Mouse (Mus musculus) left cerebral cortex, adult 11 months (tissue): Measurements from ENCODE around the gene Arl4c.
A peak's percentile ranks its signal among the peaks of the same experiment; 100 is the strongest.

Source experiments
- DNase-seq: peaks from one replicate; pipeline ENCODE4 v3.0.0; 2022; ENCODE audit warnings: low spot score

Gene Arl4c

DNA sequence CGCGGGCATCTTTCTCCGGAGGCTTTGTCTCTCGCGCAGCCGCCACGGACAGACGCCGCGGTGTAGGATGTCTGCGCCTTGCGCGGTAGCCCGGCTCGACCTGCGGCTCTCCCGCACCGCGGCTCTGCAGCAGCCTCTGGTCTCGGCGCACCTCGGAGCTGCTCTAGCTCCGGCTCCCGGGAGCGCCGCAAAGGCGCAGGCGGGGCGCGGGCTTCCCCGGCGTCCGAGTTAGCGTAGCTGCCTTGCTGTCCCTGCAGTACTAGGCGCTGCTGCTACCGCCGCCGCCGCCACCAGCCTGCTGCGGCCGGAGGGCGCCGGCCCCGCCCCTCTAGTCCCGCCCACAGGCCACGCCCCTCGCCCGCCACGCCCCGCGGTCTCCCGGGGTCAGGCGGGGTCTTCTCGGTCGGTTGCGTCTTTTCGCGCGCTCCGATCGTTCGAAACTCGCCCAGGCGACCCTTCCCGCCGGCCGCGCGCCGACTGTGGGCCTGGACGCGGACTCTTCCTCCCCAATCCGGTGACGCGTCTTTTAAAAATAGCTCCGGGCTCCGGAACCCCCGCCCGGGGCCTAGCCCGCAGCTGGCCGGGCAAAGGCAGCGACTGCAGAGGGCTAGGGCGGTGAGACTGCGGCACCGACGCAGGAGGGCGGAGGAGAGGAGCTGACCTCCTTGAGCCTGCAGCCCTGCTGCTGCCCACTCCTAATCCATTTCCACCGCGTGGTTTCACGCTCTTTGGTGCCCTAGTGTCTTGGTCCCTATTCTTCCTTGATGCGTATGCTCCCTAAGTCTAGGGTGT, at the start of gene Arl4c:
Gene Arl4c (minus strand): TSS at position 352 of the 792 bp plus-strand sequence.
- DNase-seq: peak; percentile 62

DNA sequence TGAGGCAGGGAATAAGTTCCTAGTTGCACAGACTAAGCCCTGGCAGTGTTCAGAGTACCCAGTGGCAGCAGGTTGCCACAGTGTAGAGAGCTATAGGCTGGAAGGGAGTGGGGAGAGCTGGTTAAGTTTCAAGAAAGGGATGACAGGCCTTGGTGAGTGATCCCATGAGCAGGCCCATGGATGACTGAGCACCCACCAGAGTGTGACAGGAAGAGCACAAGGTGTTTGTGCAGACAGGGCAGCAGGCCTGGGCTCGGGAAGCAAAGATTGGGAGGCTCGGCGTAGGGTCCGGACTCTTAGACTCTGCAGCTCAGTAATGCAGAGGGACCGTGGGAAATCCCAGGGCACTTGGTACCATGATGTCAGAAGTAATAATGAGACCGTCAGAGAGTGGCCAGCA, 49.3 kb upstream of the Arl4c start:
- DNase-seq: no peak

DNA sequence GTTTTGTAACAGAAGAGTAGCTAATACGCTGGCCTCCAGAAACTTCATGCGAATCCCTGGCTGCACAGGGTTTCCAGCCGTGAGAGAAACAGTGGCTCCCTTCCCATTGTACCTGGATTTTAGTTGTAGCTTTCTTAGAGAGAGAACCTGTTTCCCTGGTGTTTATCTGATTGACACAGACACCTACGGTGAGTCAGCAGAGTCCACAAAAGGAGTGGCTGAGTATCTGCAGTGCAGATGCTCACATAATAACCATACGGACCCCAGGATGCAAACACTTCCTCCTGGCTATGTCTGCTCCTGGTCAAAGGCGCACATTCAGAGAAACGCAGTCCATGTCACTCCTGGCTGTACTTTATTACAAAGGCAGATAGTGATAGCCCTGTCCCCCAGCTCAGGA, 48.6 kb upstream of the Arl4c start:
- DNase-seq: no peak

DNA sequence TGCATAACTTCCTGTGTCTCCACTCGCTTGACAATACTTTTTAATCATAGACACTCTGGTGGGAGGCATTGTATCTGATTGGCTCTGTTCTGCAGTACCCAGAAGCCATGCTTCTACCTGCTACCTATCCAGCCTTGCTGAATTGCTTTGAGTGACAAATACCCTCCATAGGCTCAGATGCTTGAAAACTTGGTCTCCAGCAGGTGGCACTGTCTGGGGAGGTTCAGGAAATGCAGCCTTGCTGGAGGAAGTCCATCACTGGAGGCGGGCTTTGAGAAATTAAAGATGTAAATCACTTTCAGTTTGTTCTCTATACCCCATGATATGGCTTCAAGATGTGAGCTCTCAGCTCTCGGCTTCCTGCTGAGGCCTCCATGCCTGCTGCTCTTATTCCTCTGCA, 48.1 kb upstream of the Arl4c start:
- no peak for DNase-seq

DNA sequence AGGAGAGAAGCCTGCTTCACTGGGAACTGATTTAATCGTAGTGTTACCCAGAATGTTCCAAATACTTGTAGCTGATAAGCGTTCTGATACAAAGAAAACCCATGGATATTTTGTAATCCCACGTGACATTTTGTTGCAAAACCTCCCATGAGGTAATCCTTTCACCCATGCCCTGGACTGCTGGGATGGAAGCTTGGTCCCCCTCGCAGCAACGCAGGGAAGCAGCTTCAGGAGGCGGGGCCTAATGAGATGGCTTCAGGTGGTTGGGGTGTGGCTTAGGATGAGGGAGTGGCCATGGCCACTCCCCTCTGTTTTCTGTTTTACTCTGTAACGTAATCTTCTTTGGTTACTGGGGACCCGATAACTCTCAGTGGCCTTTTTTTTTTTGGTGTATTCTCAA, 47.1 kb upstream of the Arl4c start:
- no peak for DNase-seq

DNA sequence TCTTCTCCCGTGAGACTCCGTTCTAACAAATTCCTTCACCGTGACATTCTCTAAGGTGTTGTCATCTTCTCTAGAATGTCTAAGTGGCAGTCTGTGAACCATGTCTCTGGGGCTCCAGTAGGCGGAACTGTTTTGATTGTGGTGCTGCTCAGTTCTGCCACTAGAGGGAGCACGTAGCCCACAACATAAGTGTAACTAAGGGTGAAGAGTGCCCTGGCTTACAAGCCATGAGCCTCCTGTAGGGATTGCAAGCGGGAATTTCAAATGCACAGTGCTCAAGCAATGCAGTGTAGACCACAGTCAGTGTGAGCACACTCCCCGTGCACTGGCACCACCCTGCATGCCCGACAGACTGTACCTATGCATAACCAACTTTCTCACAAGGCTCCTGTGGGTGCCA, 43.2 kb upstream of the Arl4c start:
- DNase-seq: peak; percentile 75

DNA sequence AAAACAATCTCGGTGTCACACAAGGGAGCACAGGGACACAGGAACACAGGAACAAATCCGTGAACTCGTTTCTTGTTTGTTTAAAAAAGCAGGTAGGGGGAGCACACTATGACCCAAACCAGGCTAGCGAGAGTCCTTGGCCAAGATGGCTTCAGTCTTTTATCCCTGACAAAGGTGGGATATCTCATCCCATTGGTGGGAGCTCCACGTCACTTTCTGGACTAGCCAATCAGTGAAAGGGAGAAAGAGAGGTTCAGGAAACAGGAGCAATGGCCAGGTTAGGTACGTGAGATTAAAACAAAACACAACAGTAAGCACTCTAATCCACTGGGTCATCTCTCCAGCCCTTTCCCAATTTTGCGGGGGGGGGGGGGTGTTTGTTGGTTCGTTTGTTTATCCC, 42.2 kb upstream of the Arl4c start:
- no peak for DNase-seq

DNA sequence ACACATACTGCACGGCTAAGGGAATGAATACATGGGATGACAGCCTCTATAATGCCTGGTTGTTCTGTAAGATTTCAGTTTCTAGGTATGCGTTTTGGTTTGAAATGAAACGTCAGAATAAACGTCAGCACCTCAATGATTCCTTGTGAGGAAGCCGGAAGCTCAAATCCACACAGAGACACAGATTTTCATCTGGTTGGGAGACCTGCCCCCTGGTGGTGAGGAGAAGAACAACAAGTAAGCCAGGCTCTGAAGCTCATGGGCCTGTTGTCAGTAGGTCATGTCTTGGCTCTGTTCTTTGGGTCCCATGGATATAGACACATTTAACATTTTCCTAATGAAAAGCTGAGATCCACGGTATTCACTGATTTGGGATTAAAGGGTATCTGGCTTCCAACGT, 40.4 kb upstream of the Arl4c start:
- no peak for DNase-seq

DNA sequence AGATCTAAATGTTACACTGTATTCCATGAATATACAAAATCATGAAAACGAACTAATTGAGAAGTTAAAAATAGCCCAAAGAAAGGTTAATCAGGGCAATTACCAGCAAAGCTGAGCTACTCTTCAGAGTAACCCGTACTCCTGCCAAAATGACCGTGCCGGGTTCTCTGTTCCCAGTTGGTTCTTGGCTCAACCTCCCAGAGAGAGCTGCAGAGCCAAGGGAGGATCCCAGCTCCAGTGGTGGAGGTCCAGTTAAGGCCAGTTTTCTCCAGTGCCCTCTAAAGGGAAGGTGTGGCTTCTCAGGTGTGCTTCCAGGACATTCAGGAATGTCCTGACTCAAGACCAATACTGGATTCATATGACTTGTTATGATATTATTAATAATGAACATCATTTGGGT, 37.5 kb upstream of the Arl4c start:
- DNase-seq: no peak

DNA sequence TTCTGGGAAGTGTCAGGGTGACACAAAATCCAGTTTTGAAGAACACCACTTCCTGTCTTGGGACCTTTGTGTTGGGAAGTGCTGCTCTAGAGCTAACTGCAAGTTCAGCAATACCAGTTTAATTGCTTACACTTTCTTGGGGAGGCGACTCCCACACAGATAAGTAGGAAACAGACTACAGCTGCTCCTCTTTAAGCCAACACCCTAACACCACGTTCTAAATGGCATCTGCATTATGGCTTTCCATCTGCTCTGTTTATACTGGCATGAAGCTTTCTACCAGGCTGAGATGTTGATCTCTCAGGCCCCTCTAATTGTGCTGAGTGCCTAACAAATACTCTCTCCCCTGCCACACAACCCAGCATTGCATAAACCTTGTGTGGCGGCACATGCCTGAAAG, 36.9 kb upstream of the Arl4c start:
- DNase-seq: no peak

DNA sequence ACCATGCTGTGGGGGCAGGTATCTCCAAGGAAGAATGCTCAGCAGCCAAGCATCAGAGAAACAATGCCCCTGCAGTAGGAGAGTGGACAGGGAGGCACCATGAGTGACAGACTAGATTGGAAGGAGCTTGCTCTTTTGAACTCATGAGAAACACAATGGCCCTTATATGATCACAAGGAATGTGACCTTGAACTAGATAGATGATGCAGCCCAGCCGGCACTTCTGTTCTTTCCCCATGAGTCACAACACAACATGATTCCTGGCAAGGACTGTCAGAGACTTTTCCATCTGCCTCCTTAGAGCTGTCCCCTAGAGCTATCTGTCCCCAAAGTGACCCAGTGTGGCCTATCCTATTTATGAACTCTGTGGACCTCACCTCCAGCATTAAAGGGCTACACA, 27.5 kb upstream of the Arl4c start:
- no peak for DNase-seq

DNA sequence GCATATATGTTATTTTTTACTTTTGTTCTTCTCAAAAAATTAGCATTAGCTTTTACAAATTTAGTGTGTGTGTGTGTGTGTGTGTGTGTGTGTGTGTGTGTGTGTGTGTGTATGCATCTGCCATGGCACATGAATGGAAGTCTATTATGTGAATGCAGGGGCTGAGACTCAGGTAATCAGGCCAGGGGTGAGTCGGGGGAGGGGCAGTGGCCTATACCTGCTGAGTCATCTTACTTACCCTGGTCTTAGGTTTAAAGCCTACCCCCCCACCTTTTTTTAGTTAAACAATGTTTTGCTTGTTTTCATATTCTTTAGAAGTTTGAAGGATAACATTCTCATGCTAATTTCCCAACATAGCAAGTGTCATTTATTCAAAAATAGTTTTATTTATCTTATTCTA, 25.3 kb upstream of the Arl4c start:
- DNase-seq: no peak

DNA sequence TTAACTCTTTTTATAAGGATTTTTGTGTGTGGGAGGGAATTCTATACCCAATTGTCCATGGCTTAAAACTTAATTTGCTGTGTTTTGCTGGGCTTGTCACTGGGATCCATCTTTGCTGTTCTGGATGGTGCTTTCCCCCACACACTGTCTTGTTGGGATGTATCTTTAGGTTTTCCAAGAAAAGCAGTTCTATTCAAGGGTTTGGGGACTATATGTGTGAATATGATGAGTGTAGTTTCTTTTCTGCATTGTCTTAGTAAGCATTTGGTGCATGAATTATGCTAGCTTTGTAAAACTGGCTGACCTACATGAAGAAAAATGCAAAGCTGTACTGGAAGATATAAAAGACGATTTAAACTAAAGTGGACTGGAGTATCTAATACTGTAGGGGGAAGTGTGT, 23.7 kb upstream of the Arl4c start:
- DNase-seq: no peak

DNA sequence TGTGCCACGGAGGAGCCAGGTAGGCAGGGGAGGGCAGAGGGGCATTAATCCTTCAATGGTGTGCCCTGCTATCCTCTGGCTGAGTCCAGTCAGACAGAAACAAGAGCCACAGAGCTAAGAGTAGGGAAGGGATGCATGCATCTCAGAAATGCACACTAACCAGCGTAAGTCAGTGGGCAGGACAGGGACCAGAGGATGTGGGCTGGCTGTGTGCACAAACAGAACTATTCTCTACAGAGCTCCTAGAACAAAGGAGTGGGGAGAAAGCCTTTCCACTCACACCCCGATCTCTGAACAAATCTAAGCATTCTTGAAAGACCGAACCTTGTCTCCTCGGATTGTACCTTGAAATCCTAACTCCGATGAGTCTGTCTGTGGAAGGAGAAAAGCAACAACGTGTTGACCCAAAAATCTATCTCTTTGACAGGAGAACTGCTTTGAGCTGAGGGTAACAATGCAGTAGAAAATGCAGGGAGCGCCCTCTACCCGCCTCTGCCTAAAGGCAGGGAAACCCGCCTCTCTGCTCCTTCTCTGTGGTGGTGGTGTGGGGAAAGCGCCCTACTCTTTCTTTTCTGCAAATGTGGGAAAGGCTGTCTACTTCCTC, 18.7 kb upstream of the Arl4c start:
- no peak for DNase-seq

DNA sequence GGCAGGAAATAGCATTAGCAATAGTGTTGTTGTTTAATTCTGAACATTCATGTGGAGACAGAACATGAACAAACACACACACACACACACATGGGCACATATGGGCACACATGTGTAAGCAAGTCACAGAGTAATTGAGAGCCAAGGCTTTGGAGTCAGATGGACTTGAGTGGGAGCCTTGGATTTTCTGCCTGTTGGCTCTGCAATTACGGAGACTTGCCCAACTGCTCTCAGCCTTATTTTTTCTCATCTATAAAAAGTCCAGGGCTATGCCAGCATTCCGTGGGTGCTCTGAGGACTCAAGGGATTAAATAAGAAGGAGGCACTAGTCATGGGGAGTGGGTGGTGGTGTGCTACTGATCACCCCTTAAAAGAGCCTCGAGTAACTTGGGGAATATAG, 16.5 kb upstream of the Arl4c start:
- no peak for DNase-seq

DNA sequence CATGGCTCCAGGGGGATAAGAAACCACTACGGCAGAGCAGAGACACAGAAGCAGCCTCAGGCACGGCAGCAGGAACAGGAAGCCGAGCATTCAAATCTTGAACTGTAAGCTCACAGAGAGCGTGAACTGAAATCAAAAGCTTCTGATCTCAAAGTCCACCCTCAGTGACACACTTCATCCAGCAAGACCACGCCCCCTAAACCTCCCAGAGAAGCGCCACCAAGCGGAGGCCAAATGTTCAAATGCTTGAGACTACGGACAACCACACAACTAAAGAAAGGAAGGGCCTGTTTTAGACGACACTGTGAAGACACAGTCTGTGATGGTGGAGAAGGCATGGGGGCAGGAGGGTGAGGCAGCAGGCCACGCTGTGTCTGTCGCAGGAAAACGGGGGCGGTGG, 15.7 kb upstream of the Arl4c start:
- DNase-seq: no peak

DNA sequence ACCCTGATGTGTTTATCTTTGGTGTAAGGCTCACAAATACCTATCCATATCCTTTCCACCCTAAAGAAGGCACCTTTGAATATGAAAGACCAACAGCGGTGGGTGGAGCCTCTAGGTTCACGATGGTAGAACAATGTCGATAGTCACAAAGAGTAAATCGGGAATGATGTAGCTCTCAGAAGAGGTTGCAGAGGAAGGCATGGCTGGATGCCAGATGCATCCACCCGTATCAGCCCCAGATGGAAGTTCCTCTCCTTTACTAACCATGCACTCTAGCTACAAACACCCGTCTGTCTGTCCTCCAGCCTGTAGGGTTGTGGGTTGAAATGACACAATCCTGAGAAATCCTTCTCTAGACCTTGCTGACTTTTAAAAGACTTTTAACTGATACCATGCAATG, 10.0 kb upstream of the Arl4c start:
- DNase-seq: no peak

DNA sequence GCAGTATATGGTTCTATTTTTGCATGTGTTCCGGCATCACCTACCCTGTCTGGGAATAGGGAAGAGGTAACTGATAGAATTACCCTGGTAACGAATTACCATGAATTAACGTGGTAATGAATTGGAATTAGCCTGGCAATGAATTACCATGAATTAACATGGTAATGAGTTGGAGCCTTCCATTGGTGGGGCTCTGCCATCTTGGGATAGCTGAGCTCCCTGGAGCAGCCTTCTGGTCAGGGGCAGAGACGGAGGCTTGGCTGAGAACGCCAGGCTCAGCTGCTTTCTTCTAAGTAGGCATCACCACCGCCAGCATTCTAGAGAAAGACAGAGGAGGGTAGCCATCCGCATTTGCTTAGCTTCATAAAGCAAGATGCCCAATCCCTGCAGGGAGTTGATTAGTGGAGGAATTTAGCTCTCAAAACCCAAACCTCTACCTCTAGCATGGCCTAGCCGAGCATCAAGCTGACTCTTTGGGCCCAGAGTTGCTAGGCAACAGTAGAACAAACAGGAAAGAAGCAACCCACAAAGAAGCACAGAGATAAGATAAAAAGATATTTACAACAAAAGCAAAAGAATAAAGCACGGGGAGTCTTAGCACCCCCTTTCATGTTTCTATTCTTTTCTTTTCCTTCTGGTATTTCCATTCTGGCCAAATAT, 6.8 kb upstream of the Arl4c start:
- DNase-seq: no peak

DNA sequence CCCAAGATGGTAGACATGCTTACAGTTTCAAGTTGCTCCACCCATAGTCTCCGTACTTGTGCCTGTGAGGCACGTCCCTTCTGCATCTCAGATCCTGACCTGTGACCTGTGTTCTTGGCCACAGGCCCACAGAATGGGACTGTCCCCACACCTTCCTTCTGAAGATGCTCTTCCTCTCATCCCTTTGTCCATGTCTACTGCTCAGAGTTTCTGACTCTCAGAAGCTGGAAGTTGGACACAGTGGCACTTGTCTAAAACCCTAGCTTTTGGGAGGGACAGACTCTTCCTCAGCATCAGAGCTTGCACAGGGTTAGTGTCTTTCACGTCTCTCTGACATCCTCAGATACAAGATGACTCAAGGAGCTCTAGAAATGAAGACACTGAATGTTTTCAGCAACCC, 6.2 kb upstream of the Arl4c start:
- DNase-seq: no peak

DNA sequence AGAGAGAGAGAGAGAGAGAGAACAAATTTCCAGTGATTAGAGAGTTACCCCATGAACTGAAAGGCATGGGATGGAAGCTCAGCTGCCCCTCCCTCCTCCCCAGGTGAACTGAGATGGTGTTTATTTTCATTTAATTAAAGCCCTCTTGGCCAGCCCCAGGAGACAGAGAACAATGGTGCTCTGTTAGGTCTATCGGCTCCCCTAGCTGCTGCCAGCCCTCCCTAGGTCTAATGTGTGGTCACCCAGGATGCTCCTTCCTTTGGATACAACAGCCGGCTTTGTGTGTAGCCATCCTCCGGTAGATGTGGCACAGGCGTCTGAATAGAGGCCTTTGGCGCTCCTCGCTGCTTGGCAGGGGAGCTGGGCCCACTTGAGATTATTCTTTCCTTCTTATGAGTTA, 5.5 kb upstream of the Arl4c start:
- no peak for DNase-seq

DNA sequence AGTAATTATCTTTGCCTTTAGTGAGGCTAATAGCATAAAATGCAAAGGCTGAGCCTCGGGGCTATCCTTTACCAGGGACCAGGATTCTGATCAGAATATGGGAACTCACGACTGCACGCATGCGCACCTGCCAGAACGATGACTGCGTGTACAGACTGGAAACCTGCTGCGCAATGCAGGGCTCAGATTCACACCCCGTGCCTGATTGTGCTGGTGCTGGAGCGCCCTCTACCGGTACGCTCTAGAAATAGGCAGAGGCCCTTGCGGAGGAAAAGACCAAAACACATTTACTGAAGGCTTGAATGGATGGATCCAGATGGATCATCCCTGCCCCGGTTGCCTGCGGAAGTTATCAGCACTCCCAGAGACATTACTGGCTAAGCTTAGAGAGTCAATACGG, 3.8 kb upstream of the Arl4c start:
- peak; percentile 82 for DNase-seq

DNA sequence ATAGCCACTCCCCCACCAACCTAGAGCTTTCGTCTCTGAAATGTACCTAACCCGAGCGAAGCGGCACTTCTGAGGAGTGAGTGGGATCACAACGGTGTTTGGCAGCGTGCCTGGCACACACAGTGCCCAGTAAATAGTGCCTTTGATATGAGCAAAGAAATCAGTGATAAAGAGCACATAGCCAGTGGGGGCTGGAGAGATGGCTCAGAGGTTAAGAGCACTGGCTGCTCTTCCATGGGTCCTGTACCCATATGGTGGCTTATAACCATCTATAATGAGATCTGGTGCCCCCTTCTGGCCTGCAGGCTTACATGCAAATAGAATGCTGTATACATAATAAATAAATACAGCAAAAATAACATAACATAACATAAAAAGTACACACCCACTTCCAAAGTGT, 3.0 kb upstream of the Arl4c start:
- no peak for DNase-seq
